Mouse (Mus musculus): Measurements from ENCODE around the gene Dus4l.

Gene Dus4l

GRCm38 (mm10) chr12:31654197-31654964, at the start of gene Dus4l, which contains the start of gene Cog5:
Gene Dus4l (minus strand): TSS chr12:31654826.
Gene Cog5 (plus strand): TSS chr12:31654869.
- H3K36me3 ChIP-seq (ENCODE audit: insufficient read depth, low read length): peaks cover 28% of the 10 kb centered on the region
- peaks cover 10% of the 10 kb centered on the region for H3K4me1 ChIP-seq (replicated peaks; ENCODE audit: low read depth, low read length)
- H3K9me3 ChIP-seq (ENCODE audit: low read length): no peaks in the 10 kb centered on the region; the same call in 1 of the 2 replicates
- no peak for TF ChIP-seq NANOG (IDR thresholded peaks at IDR 0.05; ENCODE audit: borderline replicate concordance, low read length)
- no peak for TF ChIP-seq POU5F1 (IDR thresholded peaks at IDR 0.05; ENCODE audit: borderline replicate concordance, low read length)
- no peak for TF ChIP-seq CTCF (conservative IDR thresholded peaks at IDR 0.05; ENCODE audit: low read length)
- peak within 1 kb of the TSS; percentile 97 for H3K4me3 ChIP-seq (replicated peaks; ENCODE audit: low read length)
- H3K27me3 ChIP-seq (ENCODE audit: insufficient read depth, low read length): no peaks in the 10 kb centered on the region

- no peaks in the 10 kb centered on the region for H3K36me3 ChIP-seq (ENCODE audit: insufficient read depth, low read length)
- TF ChIP-seq CTCF (conservative IDR thresholded peaks at IDR 0.05; ENCODE audit: low read length): no peak
- TF ChIP-seq NANOG (IDR thresholded peaks at IDR 0.05; ENCODE audit: borderline replicate concordance, low read length): no peak
- TF ChIP-seq POU5F1 (IDR thresholded peaks at IDR 0.05; ENCODE audit: borderline replicate concordance, low read length): no peak
- no peaks in the 10 kb centered on the region for H3K4me1 ChIP-seq (replicated peaks; ENCODE audit: low read depth, low read length)
- no peaks in the 10 kb centered on the region for H3K9me3 ChIP-seq (ENCODE audit: low read length)
- H3K4me3 ChIP-seq (replicated peaks; ENCODE audit: low read length): no peak overlapping the region
- H3K27me3 ChIP-seq (ENCODE audit: insufficient read depth, low read length): no peaks in the 10 kb centered on the region
Observed at GRCm38 (mm10) chr12:31703904-31704303, 49.3 kb upstream of the Dus4l start.

- Histone ChIP-seq H3K36me3 (ENCODE audit: insufficient read depth, low read length) (peaks cover 4% of the 10 kb centered on the region; the same call in 1 of the 2 replicates), H3K4me3 (replicated peaks; ENCODE audit: low read length) (no peak overlapping the region), H3K4me1 (replicated peaks; ENCODE audit: low read depth, low read length) (no peaks in the 10 kb centered on the region), H3K27me3 (ENCODE audit: insufficient read depth, low read length) (no peaks in the 10 kb centered on the region), H3K9me3 (ENCODE audit: low read length) (peaks cover 8% of the 10 kb centered on the region)
- TF ChIP-seq POU5F1 (IDR thresholded peaks at IDR 0.05; ENCODE audit: borderline replicate concordance, low read length) (no peak), CTCF (conservative IDR thresholded peaks at IDR 0.05; ENCODE audit: low read length) (no peak), NANOG (IDR thresholded peaks at IDR 0.05; ENCODE audit: borderline replicate concordance, low read length) (no peak)
Observed at GRCm38 (mm10) chr12:31701411-31701810, 46.8 kb upstream of the Dus4l start.

- TF ChIP-seq POU5F1 (IDR thresholded peaks at IDR 0.05; ENCODE audit: borderline replicate concordance, low read length) (no peak), CTCF (conservative IDR thresholded peaks at IDR 0.05; ENCODE audit: low read length) (no peak), NANOG (IDR thresholded peaks at IDR 0.05; ENCODE audit: borderline replicate concordance, low read length) (no peak)
- no peaks in the 10 kb centered on the region for H3K4me1 ChIP-seq (replicated peaks; ENCODE audit: low read depth, low read length)
- H3K27me3 ChIP-seq (ENCODE audit: insufficient read depth, low read length): no peaks in the 10 kb centered on the region
- peaks cover 8% of the 10 kb centered on the region for H3K9me3 ChIP-seq (ENCODE audit: low read length)
- H3K36me3 ChIP-seq (ENCODE audit: insufficient read depth, low read length): peaks cover 4% of the 10 kb centered on the region; the same call in 1 of the 2 replicates
- H3K4me3 ChIP-seq (replicated peaks; ENCODE audit: low read length): no peak overlapping the region
Observed at GRCm38 (mm10) chr12:31700623-31701347, 46.2 kb upstream of the Dus4l start.

- TF ChIP-seq CTCF (conservative IDR thresholded peaks at IDR 0.05; ENCODE audit: low read length) (no peak), POU5F1 (IDR thresholded peaks at IDR 0.05; ENCODE audit: borderline replicate concordance, low read length) (no peak), NANOG (IDR thresholded peaks at IDR 0.05; ENCODE audit: borderline replicate concordance, low read length) (no peak)
- Histone ChIP-seq H3K4me1 (replicated peaks; ENCODE audit: low read depth, low read length) (no peaks in the 10 kb centered on the region), H3K9me3 (ENCODE audit: low read length) (peaks cover 8% of the 10 kb centered on the region), H3K36me3 (ENCODE audit: insufficient read depth, low read length) (peaks cover 4% of the 10 kb centered on the region; the same call in 1 of the 2 replicates), H3K27me3 (ENCODE audit: insufficient read depth, low read length) (no peaks in the 10 kb centered on the region), H3K4me3 (replicated peaks; ENCODE audit: low read length) (no peak overlapping the region)
Observed at GRCm38 (mm10) chr12:31693278-31693677, 38.7 kb upstream of the Dus4l start.

GRCm38 (mm10) chr12:31686679-31687078, 32.1 kb upstream of the Dus4l start:
- Histone ChIP-seq H3K4me3 (replicated peaks; ENCODE audit: low read length) (no peak overlapping the region), H3K4me1 (replicated peaks; ENCODE audit: low read depth, low read length) (no peaks in the 10 kb centered on the region), H3K27me3 (ENCODE audit: insufficient read depth, low read length) (no peaks in the 10 kb centered on the region), H3K36me3 (ENCODE audit: insufficient read depth, low read length) (no peaks in the 10 kb centered on the region), H3K9me3 (ENCODE audit: low read length) (no peaks in the 10 kb centered on the region)
- no peak for TF ChIP-seq POU5F1 (IDR thresholded peaks at IDR 0.05; ENCODE audit: borderline replicate concordance, low read length)
- no peak for TF ChIP-seq NANOG (IDR thresholded peaks at IDR 0.05; ENCODE audit: borderline replicate concordance, low read length)
- TF ChIP-seq CTCF (conservative IDR thresholded peaks at IDR 0.05; ENCODE audit: low read length): no peak

GRCm38 (mm10) chr12:31667187-31667586, 12.6 kb upstream of the Dus4l start:
- Histone ChIP-seq H3K9me3 (ENCODE audit: low read length) (0 out of 2 replicates have a peak, but pooled peaks cover 3% of the 10 kb centered on the region), H3K36me3 (ENCODE audit: insufficient read depth, low read length) (peaks cover 64% of the 10 kb centered on the region), H3K4me3 (replicated peaks; ENCODE audit: low read length) (no peak overlapping the region), H3K27me3 (ENCODE audit: insufficient read depth, low read length) (no peaks in the 10 kb centered on the region), H3K4me1 (replicated peaks; ENCODE audit: low read depth, low read length) (peaks cover 4% of the 10 kb centered on the region)
- no peak for TF ChIP-seq NANOG (IDR thresholded peaks at IDR 0.05; ENCODE audit: borderline replicate concordance, low read length)
- TF ChIP-seq CTCF (conservative IDR thresholded peaks at IDR 0.05; ENCODE audit: low read length): no peak
- no peak for TF ChIP-seq POU5F1 (IDR thresholded peaks at IDR 0.05; ENCODE audit: borderline replicate concordance, low read length)

- no peaks in the 10 kb centered on the region for H3K27me3 ChIP-seq (ENCODE audit: insufficient read depth, low read length)
- 0 out of 2 replicates have a peak, but pooled peaks cover 3% of the 10 kb centered on the region for H3K9me3 ChIP-seq (ENCODE audit: low read length)
- H3K4me1 ChIP-seq (replicated peaks; ENCODE audit: low read depth, low read length): peaks cover 4% of the 10 kb centered on the region
- no peak overlapping the region for H3K4me3 ChIP-seq (replicated peaks; ENCODE audit: low read length)
- no peak for TF ChIP-seq NANOG (IDR thresholded peaks at IDR 0.05; ENCODE audit: borderline replicate concordance, low read length)
- TF ChIP-seq CTCF (conservative IDR thresholded peaks at IDR 0.05; ENCODE audit: low read length): no peak
- no peak for TF ChIP-seq POU5F1 (IDR thresholded peaks at IDR 0.05; ENCODE audit: borderline replicate concordance, low read length)
- H3K36me3 ChIP-seq (ENCODE audit: insufficient read depth, low read length): peaks cover 60% of the 10 kb centered on the region
Observed at GRCm38 (mm10) chr12:31665999-31666398, 11.4 kb upstream of the Dus4l start.
